Mouse (Mus musculus): ENCODE measurements around the gene Mob3a.

Mob3a gene

DNA sequence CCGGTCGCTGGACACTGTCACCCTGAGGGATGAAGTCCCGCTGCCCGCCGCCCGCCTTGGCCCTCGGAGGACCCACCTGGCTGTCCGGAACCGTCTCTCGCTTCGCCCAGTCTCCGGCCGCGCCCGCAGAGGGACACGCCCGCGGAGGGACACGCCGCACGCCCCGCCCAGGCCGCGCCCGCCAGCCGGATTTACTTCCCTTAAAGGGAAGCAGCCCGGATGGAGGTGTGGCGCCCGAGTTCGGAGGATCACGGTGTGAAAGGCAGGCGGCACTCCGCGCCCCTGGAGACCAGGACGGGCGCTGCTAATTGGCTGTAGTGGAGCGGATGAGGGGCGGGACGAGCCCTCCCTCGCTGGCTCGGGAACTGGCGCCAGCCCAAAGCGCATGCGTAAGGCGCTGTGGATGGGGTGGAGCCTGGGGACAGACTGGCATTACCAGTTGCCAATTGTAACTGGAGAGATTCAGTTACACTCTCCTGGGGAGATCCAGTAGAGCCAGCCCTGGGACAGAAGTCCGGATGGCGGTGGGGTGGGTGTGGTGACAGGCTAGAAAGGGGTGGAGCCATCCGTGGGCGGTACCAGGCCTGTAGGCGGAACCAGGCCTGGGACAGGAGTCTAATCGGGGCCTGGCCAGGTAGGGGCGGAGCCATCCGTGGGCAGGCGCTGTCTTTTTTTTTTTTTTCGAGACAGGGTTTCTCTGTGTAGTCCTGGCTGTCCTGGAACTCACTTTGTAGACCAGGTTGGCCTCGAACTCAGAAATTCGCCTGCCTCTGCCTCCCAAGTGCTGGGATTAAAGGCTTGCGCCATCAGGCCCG lies at the start of gene Mob3a, which contains the start of gene Izumo4:
Mob3a (minus strand) TSS at position 257 of the 815 bp plus-strand sequence.
Izumo4 (plus strand) TSS at position 464 of the 815 bp plus-strand sequence.
- CTCF ChIA-PET, result interaction anchor here (0.6 kb wide), 1 partner anchor 124 kb away, joined by 3 read pairs; no protein-coding TSS in a partner anchor

DNA sequence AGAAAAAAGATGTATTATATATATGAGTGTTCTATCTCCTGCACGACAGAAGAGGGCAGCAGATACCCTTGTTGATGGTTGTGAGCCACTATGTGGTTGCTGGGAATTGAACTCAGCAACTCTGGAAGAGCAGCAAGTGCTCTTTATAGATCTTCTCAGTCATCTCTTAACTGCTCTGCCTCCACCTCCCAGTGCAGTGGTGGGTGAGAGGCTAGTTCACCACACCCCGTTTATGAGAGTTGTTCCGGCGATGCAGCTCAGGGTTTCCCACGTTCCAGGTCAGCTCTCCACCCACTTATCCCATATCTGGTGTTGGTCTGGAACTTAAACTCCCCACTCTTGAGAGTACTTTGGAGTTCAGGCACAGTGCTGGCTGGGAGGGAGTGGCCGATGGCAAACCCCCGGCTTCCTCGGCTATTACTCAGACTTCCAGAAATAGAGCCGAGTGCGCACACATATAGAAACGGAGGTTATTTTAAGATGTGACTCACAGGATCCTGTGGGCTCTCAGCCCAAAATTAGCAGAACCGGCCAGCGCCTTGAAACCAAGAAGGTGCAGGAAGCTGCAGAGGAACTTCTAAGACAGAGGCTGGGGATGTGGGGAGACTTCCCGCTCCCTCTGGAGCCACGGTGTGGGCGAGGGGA lies 49.5 kb upstream of the Mob3a start:
- CTCF ChIA-PET, result no interaction called here

DNA sequence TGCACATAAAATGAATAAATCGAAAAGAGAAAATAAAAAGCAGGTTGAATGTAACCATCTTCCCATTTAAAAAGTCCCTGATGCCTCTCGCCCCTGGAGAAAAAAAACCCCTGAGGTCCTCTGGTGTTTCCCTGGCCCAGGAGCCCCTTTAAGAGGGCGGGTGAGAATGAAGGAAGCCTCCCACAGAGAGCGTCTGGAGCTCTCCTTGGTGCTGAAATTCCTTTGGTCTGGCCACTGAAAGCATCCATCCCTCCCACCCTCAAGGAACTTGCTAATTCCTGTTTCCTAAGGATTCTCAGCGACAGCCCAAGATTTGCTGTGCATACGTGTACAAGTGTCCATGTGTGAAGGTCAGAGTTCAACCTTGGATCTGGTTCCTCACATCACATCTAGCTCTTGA lies 46.8 kb upstream of the Mob3a start:
- CTCF ChIA-PET, result interaction anchor here (1.0 to 1.1 kb wide), 2 partner anchors 16 to 26 kb away, joined by 3 to 4 read pairs; no protein-coding TSS in a partner anchor

DNA sequence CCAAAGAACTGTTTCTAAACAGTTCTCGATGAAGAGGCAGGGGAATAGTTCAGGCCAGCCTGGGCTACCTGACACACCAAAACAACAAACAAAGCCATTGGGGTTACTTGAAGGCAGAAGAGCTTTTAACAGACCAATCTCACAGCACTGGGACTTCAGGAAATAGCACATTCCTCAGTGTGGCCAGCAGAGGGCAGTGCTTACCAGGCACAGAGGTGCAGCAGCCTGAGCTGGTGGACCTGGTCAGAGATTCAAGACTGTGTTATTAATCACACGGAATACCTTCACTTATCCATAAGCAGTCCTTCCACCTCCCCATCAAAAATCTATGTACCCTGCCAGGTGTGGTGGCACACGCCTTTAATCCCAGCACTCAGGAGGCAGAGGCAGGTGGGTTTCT lies 45.6 kb upstream of the Mob3a start:
- CTCF ChIA-PET, result interaction anchor here (0.7 to 1.1 kb wide), 5 partner anchors 9 to 661 kb away, joined by 3 to 4 read pairs (median 3); no protein-coding TSS in a partner anchor

DNA sequence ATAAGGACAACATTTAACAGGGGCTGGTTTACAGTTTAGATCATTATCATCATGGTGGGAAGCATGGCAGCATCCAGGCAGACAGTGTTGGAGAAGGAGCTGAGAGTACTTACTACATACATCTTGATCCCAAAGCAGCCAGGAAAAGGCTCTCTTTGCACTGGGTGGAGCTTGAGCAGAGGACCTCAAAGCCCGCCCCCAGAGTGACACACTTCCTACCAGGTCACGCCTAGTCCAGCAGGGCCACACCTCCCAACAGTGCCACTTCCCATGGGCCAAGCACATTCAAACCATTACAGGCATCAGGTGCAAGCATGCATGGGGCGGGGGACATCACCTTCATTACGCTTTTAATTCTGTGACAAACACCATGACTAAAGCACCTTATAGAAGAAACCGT lies 42.5 kb upstream of the Mob3a start:
- CTCF ChIA-PET, result interaction anchor here (0.8 to 1.0 kb wide), 2 partner anchors 133 to 142 kb away, joined by 3 to 14 read pairs; no protein-coding TSS in a partner anchor

DNA sequence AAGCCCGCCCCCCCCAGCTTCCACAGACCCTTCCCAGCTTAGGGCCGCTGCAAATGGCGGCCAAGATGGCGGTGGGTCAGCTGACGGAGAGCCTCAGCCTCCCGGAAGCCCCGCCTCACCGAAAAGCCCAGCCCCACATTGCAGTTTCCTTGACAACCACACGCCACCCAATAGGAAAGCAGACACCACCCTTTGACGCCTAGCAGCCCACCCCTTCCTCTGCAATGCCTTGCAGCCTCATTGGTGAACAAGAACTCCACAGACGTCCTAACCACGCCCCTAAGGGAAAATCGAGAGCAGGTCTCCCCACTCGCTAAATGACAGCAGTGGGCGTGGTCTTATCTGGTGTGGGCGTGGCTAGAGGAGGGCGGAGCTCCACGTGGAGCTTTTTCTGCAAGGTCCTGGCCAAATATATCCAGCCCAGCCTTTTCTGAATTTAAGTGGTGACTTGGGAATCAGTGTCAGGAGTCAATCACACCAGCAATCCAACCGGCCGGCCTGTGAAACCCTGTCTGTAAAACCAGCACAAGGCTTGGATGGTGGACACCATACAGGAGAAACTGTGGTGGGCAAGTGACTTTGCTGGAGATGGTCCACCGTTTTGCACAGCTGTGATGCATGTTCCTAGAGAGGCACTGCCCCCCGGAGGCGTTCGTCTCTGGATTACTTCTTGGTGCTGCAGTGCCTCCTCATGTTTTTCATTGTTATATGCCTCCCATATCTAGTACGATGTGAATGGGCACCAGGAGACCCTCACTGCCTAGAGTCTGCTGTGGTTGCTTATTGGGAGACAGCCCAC lies 40.6 kb upstream of the Mob3a start, which contains the start of gene Ap3d1:
Ap3d1 (minus strand) TSS at position 85 of the 799 bp plus-strand sequence.
- CTCF ChIA-PET, result interaction anchor here (0.9 kb wide), 1 partner anchor 62 kb away, joined by 4 read pairs; the partner anchor contains the start of gene Amh

DNA sequence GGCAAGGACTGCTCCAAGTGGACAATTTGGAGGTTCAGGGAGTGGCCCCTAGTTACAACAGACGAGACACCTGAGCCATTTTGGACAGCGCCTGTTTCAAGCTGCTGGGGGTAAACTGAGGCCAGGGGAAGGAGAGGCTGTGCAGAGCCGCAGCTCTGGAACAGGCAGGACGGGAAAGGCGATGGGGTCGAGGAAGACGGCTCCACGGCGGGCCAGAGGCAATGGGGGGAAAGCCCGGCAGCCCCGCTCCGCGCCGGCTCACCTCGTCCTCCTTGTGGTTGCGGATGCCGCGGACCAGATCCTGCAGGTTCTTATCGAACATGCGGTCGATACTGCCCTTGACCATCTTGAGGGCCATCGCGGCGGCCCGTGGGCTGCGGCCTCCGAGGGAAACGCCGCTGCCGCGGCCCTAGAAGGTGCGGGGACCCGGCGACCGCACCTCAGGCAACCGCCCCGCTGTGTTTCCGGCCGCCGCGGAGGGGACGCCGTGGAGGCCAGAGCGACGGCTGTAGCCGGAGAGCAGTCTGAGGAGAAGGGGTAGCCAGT lies 39.9 kb upstream of the Mob3a start:
- CTCF ChIA-PET, result no interaction called here

DNA sequence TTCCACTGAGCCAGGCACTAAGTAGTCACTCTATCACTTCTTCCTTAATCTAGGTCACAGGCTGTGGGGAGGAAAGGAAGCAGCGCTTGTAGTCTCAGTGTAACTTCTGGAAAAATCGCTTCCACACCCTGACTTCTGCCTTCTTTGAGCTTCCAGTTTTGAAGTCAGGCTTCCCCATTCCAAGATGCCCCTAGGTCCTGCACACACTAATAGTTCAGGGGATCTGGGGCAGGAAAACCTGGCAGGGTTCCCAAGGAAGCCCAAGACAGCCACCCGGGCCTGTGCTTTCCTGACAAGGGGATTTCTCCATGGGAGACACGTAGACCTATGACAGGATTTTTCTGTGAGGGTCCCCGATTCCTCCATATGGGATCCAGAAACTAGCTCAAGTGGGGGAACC lies 39.4 kb upstream of the Mob3a start:
- CTCF ChIA-PET, result no interaction called here

DNA sequence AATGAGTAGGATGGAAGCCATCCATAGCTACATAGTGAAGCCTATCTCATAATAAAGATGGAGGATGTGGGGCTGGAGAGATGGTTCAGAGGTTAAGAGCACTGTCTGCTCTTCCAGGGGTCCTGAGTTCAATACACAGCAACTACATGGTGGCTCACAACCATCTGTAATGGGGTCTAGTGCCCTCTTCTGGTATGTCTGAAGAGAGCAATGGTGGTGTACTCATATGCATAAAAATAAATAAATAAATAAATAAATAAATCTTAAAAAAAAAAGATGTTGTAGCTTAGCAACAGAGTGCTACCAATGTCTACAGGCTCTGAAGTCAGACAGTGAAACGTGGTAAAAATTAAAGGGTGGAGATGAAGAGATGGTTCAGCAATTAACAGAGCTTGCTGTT lies 36.9 kb upstream of the Mob3a start:
- CTCF ChIA-PET, result interaction anchor here (1.2 kb wide), 1 partner anchor 12 kb away, joined by 3 read pairs; no protein-coding TSS in a partner anchor

DNA sequence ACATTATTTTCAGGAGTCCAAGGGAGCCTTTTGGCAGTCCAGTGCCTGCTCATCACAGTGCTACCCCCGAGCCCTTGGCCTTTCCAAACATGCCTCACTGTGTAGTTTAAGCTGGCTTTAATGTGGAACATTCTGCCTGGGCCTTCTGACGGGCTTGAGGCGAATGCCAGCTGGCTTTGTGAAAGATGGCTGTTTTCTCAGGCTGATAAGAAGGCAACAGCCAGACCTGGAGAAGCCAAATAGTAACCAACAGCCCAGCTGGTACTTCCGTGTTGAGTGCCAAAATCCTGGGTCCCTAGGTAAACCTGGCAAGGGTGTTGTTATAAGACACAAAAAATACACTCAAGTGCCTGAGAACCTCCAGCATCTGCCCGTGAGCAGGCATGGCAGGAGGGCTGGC lies 35.0 kb upstream of the Mob3a start:
- CTCF ChIA-PET, result interaction anchor here (0.5 to 0.9 kb wide), 2 partner anchors 32 to 424 kb away, joined by 3 read pairs; no protein-coding TSS in a partner anchor

DNA sequence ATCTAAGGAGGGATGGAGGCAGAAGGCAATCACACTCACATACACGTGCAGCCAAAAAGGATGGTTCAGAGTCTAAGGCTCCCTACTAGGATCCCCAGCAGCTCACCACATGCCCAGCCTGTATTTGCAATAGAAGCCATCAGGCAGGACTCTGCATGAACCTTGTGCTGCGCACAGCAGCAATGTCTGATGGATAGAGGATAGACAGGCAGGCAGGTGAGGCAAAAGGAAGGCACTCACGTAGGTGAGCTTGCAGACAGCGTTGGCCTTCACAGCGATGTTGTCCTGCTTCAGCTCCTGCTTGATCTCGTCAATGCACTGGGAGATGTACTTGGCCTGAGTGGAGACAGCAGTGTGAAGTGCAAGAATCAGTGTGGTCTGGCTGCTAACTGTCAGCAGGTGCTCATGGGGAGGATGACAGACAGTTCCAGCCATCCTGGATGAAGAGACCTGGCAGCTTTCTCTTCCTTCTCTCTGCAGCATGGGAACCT lies 30.9 kb upstream of the Mob3a start:
- CTCF ChIA-PET, result no interaction called here

DNA sequence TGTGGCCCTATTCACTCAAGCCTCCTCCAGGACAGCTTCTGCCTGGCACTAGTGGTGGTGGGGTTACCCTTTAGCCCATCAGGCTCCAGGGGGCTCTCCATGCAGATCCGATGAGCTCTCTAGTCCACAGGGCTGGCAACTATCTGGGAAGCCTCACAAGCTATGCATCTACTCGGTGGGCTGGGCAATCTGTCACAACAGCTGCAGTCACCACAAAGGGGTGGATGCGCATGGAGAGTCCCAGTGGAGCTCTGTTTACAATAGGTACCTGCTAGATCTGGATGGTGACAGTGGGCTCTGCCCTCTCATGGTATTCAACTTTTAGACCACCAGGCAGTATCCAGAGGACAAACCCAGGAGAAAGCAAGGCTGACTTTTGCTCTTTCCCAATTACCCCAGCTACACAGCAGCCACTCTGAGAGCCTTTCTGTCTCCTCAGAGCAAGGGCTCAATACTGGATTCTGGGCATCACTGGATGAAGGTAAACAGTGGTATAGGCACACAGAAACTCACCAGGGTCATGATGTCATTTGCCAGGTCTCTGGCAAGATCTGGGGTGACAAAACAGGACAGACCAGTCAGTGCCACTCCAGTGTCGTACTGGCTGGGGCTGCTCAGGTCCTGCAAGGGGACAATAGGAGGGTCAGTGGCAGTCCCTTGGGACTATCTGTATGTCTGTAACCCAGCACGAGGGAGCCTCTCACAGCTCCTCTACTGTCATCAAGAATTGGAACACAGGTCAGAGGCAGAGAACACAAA lies 25.8 kb upstream of the Mob3a start:
- CTCF ChIA-PET, result interaction anchor here (1.3 kb wide), 1 partner anchor 11 kb away, joined by 3 read pairs; no protein-coding TSS in a partner anchor

DNA sequence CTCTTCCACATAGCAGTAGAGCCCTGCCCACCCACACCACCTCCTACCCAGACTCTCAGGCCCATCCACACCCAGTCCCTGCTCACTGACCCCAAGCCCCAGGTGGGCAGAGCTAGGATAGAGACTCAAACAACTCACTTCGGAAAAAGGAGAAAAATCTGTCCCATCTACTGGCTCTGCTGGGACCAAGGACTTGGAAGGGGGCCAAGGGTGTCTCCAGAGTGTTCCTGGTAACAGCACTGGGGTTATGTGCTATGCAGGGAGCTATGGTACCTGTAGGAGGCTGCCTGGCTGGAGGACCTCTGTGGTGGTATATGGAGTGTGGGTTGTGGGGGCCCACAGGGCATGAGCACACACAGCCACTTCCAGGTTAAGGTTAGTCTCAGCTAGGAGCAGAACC lies 15.5 kb upstream of the Mob3a start:
- CTCF ChIA-PET, result interaction anchor here (0.7 kb wide), 1 partner anchor 109 kb away, joined by 3 read pairs; no protein-coding TSS in a partner anchor

DNA sequence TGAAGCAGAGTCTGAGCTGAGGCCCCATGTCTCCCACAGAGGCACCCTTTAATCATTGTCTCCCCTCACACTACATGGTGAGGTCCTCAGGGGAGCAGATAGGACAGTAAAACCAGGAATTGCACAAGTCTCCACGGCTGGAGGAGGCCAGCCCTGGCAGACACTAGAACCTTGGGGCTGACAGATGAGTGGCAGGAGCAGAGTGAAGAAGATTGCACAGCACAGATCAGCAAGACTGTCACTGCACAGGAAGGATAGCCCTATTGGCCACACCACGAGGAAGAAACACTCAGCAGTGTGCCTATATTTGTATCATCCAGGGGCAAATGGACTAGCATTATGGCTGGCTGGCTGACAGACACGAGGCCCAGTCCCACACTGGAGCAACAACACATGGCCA lies 9.1 kb upstream of the Mob3a start:
- CTCF ChIA-PET, result no interaction called here

DNA sequence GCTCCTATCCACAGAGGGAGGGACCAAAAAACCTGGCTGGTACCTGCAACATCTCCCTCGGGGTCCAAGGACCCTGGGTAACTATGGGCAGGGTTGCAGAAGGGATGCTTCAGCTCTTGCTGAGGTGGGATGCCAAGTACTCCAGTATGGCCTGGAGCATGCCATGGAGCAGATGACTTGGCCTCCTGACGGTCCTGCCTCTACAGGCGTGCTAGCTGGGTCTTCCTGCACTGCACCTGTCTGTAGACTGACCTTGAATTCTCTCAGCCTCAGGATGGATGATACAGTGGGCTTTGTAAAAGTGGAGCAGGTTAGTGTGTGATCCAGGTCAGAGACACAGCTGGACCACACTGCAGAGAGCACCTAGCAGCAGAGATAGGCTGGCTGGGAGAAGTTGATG lies 3.7 kb upstream of the Mob3a start:
- CTCF ChIA-PET, result interaction anchor here (0.8 kb wide), 1 partner anchor 31 kb away, joined by 3 read pairs; no protein-coding TSS in a partner anchor

DNA sequence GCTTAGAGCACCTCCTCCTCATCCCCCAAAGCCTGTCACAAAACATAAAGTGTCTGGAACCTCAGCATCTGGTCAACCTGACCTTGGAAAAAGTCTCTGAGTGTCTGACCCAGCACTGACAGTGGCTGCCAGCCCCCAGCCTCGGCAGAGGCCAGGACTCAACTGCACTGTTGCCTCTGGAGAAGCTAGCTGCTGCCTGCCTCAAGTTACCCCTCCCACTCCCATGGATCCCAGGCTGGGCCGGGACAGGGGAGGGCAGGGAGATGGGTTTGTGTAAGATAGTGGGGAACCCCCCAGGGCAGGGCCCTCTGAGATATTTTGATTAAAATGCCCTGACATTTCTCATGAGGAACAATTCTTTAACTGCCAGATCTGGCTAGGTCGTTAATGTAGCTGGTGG lies 3.3 kb upstream of the Mob3a start:
- CTCF ChIA-PET, result interaction anchor here (0.8 kb wide), 1 partner anchor 32 kb away, joined by 3 read pairs; no protein-coding TSS in a partner anchor

DNA sequence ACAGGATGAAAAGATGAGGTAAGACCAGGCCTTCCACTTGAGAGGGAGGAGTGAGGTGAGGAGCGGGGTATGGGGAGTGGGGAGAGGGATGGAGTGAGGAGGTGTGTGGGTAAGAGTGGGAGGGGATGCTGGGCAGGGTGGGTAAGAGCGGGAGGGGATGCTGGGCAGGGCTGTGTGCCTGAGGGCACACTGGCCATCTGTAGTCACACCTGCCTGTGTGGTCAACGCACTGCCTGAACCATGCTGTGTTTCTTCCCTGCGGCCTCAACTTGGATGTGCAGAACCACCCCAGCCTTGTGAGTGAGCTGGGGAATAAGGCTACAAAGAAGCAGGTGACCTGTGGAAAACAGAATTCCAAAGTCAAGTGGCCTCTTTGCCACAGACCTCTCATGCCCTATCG lies 2.6 kb upstream of the Mob3a start:
- CTCF ChIA-PET, result interaction anchor here (0.6 to 0.8 kb wide), 4 partner anchors 10 to 798 kb away, joined by 3 to 7 read pairs (median 4); no protein-coding TSS in a partner anchor

DNA sequence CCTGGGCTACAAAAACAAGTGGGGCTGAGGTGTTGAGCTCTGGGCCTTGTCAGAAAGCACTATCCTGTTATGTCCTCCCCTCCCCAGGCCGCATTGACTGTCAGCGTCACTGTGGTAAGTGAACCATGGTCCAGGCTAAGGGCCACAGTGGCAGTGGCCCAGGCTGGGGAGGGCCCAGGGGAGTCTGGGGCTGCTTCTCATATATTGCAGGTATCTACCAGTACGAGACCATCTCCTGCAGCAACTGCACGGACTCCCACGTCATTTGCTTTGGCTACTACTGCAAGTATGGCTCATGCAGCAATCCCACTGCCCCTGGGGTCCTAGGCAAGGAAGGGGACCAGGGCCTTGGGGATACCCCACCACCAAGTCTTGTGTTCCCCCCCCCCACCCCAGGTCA lies 1.9 kb upstream of the Mob3a start:
- CTCF ChIA-PET, result interaction anchor here (0.6 to 1.3 kb wide), 5 partner anchors 9 to 798 kb away, joined by 3 to 7 read pairs (median 3); no protein-coding TSS in a partner anchor

DNA sequence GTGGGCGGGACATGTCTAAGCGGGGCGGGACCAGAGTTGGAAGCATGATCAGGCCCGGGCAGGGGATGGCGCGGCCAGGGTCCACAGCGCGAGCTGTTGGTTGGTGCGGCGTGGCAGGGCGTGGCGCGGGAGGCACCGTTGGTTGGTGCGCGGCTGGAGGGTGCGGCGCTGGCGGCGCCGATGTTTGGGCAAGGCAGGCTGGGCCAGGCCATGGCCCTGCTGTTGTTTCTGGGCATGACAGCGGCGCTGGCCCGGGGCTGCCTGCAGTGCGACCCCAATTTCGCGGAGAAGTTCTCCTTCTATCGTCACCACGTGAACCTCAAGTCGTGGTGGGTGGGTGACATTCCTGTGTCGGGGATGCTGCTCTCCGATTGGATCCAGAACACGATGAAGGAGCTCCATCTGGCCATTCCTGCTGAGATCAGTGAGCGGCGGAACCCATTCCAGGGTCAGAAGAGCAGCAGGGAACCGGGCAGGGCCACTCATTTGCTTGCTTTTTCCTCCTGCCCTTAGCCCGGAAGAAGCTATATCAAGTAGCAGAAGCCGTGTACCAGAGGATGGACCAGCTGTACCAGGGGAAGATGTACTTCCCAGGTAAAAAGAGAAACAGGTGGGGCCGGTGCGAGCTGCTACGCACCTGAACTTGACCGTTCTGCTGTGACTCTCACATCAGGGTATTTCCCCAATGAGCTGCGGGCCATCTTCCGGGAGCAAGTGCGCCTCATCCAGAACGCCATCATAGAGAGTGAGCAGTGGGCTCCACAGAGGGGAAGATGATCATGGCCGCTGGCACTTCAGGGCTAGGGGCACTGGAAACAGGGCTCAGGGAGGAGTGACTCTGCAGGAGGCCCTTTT lies 986 bp upstream of the Mob3a start:
- CTCF ChIA-PET, result interaction anchor here (0.6 to 1.3 kb wide), 3 partner anchors 10 to 259 kb away, joined by 3 to 4 read pairs (median 3); no protein-coding TSS in a partner anchor
